In the genomic region with DNA sequence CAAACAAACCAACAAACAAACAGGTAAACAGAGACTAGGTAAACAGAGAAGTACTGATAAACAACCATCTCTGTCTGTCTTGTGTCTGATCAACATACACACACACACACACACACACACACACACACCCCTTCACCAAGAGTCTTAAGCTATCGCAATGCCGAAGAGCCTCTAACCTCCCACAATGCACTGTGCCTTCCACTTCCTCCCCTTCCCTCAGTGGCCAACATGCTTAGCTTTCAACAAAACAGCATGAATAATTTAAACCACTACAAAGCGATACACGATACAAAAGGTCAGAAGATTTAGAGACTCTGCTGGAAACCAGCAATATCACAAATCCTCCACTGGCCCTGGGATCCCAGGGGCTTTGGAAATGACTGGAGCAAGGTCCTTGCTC, we compare ENCODE assay signal across 20 mouse cellular contexts. TPM values are rescaled to one million over a fixed set of nuclear protein-coding genes. Genes with fewer than 3 reads are reported as not detected.
DNase-seq lines count a peak whose midpoint lies in the region; TF ChIP-seq lines count a peak whose summit lies in the region.
"Had no signal": no experiment of that assay in that cellular context is flagged by ENCODE, and none has a peak within 500 bp of the region (broad histone marks: within the 10 kb centered on the region; RNA-seq: fewer than 3 reads in every experiment).

No protein-coding gene starts in this region.

- dilution Hi-C loops in CH12.LX (cut with MboI; ENCODE audit: extremely low pct_ligation_motif_present, extremely low pct_unique_long_range_greater_than_20kb, low sequenced_read_pairs), result no loop called here

- no peak for TF ChIP-seq CTCF in thymus, adult 2 months (IDR thresholded peaks at IDR 0.05; ENCODE audit: borderline replicate concordance, control insufficient read depth, extremely low read depth, insufficient read depth, low read length, poor library complexity)
- no peak for TF ChIP-seq CTCF in CH12.LX (conservative IDR thresholded peaks at IDR 0.05 in 1 of 2, IDR thresholded peaks at IDR 0.05 in 1 of 2; ENCODE audit: low read depth in 2 of 2, low read length in 2 of 2)
- no peak for TF ChIP-seq CTCF in lung, adult 2 months (IDR thresholded peaks at IDR 0.05; ENCODE audit: insufficient read depth, low read length)

- peak; percentile 8 for DNase-seq in thymus, postnatal 25 days
- DNase-seq in thymus, adult 2 months, result no peak
- no peak for DNase-seq in CH12.LX (ENCODE audit: extremely low read depth)
- DNase-seq in induced T-regulatory cell, adult 2 months (ENCODE audit: low read depth), result peak; percentile 58
- no peak for DNase-seq in Muller cell, postnatal 12 days (ENCODE audit: inconsistent ontology term)
- no peak for DNase-seq in lung, adult 2 months
- DNase-seq in layer of hippocampus, adult 9-10 months (ENCODE audit: low spot score), result no peak
- DNase-seq: adrenal gland, postnatal 14 days; cerebellum, adult 9-10 months; gastrocnemius, postnatal 36 days; kidney, adult 9 months; kidney, postnatal 14 days; liver, postnatal 0 days; lung, postnatal 14 days had no signal

- H3K79me2 ChIP-seq in CH12.LX (replicated peaks; ENCODE audit: control insufficient read depth, extremely low read depth, insufficient read depth, poor library complexity, severe bottlenecking), result no peaks in the 10 kb centered on the region

- H3K27me3 ChIP-seq in thymus, adult 2 months (ENCODE audit: control insufficient read depth, insufficient read depth, low read length), result no peaks in the 10 kb centered on the region; the same call in 1 of the 2 replicates
- no peaks in the 10 kb centered on the region for H3K27me3 ChIP-seq in CH12.LX (replicated peaks)
- H3K27me3 ChIP-seq: forebrain, embryonic 15.5 days; hindbrain, embryonic 13.5 days; midbrain, embryonic 15.5 days; stomach, embryonic 15.5 days had no signal

- WGBS in thymus, adult 2 months, result 16% methylated on average over 4 of the region's 4 CpGs
- 71% methylated on average over 4 of the region's 4 CpGs for WGBS in lung, adult 2 months

- H3K9me3 ChIP-seq in CH12.LX (replicated peaks; ENCODE audit: low read length), result no peaks in the 10 kb centered on the region
- H3K9me3 ChIP-seq: embryonic facial prominence, embryonic 10.5 days; forebrain, embryonic 15.5 days; hindbrain, embryonic 13.5 days; midbrain, embryonic 15.5 days; stomach, embryonic 15.5 days had no signal

- no peak overlapping the region for H3K4me3 ChIP-seq in thymus, adult 2 months (ENCODE audit: control insufficient read depth, insufficient read depth, low read length)
- no peak overlapping the region for H3K4me3 ChIP-seq in CH12.LX (replicated peaks in 1 of 3; ENCODE audit: low read depth in 2 of 3, low read length in 2 of 3, poor library complexity in 1 of 3)
- no peak overlapping the region for H3K4me3 ChIP-seq in lung, adult 2 months (replicated peaks; ENCODE audit: extremely low read depth, low read depth, low read length)
- H3K4me3 ChIP-seq: embryonic facial prominence, embryonic 10.5 days; forebrain, embryonic 15.5 days; hindbrain, embryonic 13.5 days; megakaryocyte, embryonic 14.5 days; midbrain, embryonic 15.5 days; stomach, embryonic 15.5 days had no signal

- TF ChIP-seq RAD21 in CH12.LX (IDR thresholded peaks at IDR 0.05; ENCODE audit: low read depth, low read length), result no peak

- peaks cover 17% of the 10 kb centered on the region for H3K4me1 ChIP-seq in thymus, adult 2 months (replicated peaks; ENCODE audit: control insufficient read depth, insufficient read depth, low read length)
- peaks cover 11 to 26% of the 10 kb centered on the region in 2 experiments for H3K4me1 ChIP-seq in CH12.LX (ENCODE audit: control insufficient read depth in 1 of 2, insufficient read depth in 2 of 2)
- no peaks in the 10 kb centered on the region for H3K4me1 ChIP-seq in lung, adult 2 months (ENCODE audit: control insufficient read depth, insufficient read depth, low read length)
- H3K4me1 ChIP-seq: megakaryocyte, embryonic 14.5 days; midbrain, embryonic 15.5 days; stomach, embryonic 15.5 days had no signal

- no peak overlapping the region for H3K9ac ChIP-seq in CH12.LX (ENCODE audit: insufficient read depth, low read depth)
- H3K9ac ChIP-seq: forebrain, embryonic 15.5 days; hindbrain, embryonic 13.5 days; liver, postnatal 0 days; midbrain, embryonic 15.5 days; stomach, embryonic 15.5 days had no signal

- H3K27ac ChIP-seq in thymus, adult 2 months (ENCODE audit: control insufficient read depth, insufficient read depth, low read length), result no peak overlapping the region
- H3K27ac ChIP-seq in CH12.LX (ENCODE audit: insufficient read depth, low read depth), result no peak overlapping the region
- H3K27ac ChIP-seq: embryonic facial prominence, embryonic 10.5 days; forebrain, embryonic 15.5 days; hindbrain, embryonic 13.5 days; midbrain, embryonic 15.5 days; stomach, embryonic 15.5 days had no signal

- 0 out of 2 replicates have a peak overlapping the region, but pooled peaks have one; percentile 49 for H3K4me2 ChIP-seq in CH12.LX (ENCODE audit: insufficient read depth, low read depth, poor library complexity, severe bottlenecking)
- H3K4me2 ChIP-seq: forebrain, embryonic 15.5 days; hindbrain, embryonic 13.5 days; midbrain, embryonic 15.5 days; stomach, embryonic 15.5 days had no signal

- in situ Hi-C loops in CH12.LX (cut with MboI; ENCODE audit: low pct_ligation_motif_present, low pct_unique_long_range_greater_than_20kb, low sequenced_read_pairs), result loop anchor here (10.0 kb wide), 1 partner anchor 177 kb away; no protein-coding TSS in a partner anchor

- no peak for TF ChIP-seq EP300 in CH12.LX (IDR thresholded peaks at IDR 0.05; ENCODE audit: low read length)

- H3K36me3 ChIP-seq in thymus, adult 2 months (ENCODE audit: control insufficient read depth, insufficient read depth, low read length), result peaks cover 1% of the 10 kb centered on the region
- H3K36me3 ChIP-seq in CH12.LX (replicated peaks in 1 of 2; ENCODE audit: control insufficient read depth in 1 of 2, insufficient read depth in 1 of 2, low read length in 1 of 2), result peaks cover 1 to 6% of the 10 kb centered on the region in 2 experiments

- no peak for TF ChIP-seq POLR2A in thymus, adult 2 months (IDR thresholded peaks at IDR 0.05; ENCODE audit: control insufficient read depth, extremely low read depth, insufficient read depth, low read length, poor library complexity)
- TF ChIP-seq POLR2A in CH12.LX (IDR thresholded peaks at IDR 0.05; ENCODE audit: low read depth, low read length), result 0 out of 2 replicates have a peak, but pooled peaks have one; percentile 43
- TF ChIP-seq POLR2A in lung, adult 2 months (IDR thresholded peaks at IDR 0.05; ENCODE audit: borderline replicate concordance, extremely low read depth, low read depth, low read length), result no peak

TF ChIP-seq in CH12.LX, 34 proteins besides CTCF, POLR2A, EP300 and RAD21:
- TF ChIP-seq MAX (IDR thresholded peaks at IDR 0.05; ENCODE audit: low read length) (peak; percentile 40; the same call in 1 of the 2 replicates), ETS1 (conservative IDR thresholded peaks at IDR 0.05; ENCODE audit: low read depth, low read length) (no peak), TCF12 (IDR thresholded peaks at IDR 0.05; ENCODE audit: low read depth, low read length) (no peak; the same call in 1 of the 2 replicates), ZMIZ1 (IDR thresholded peaks at IDR 0.05; ENCODE audit: low read depth, low read length) (no peak), POLR2AphosphoS2 (IDR thresholded peaks at IDR 0.05; ENCODE audit: low read depth, low read length) (no peak), ELF1 (IDR thresholded peaks at IDR 0.05; ENCODE audit: low read depth, low read length) (peak; percentile 56), KAT2A (IDR thresholded peaks at IDR 0.05; ENCODE audit: insufficient replicate concordance, low read length) (no peak), SMC3 (IDR thresholded peaks at IDR 0.05; ENCODE audit: low read depth, low read length) (no peak), MXI1 (IDR thresholded peaks at IDR 0.05; ENCODE audit: low read depth, low read length) (peak; percentile 41; the same call in 1 of the 2 replicates), MAFK (IDR thresholded peaks at IDR 0.05; ENCODE audit: insufficient replicate concordance, low read length) (no peak), NELFE (IDR thresholded peaks at IDR 0.05; ENCODE audit: low read depth, low read length) (no peak), ZNF384 (IDR thresholded peaks at IDR 0.05; ENCODE audit: low read depth, low read length) (no peak), PAX5 (IDR thresholded peaks at IDR 0.05; ENCODE audit: low read length) (no peak), USF1 (IDR thresholded peaks at IDR 0.05; ENCODE audit: low read depth, low read length) (no peak), JUND (conservative IDR thresholded peaks at IDR 0.05; ENCODE audit: low read depth, low read length) (no peak), SIN3A (IDR thresholded peaks at IDR 0.05; ENCODE audit: low read length) (no peak), MAZ (IDR thresholded peaks at IDR 0.05; ENCODE audit: low read depth, low read length) (no peak), TBP (conservative IDR thresholded peaks at IDR 0.05; ENCODE audit: low read depth, low read length) (no peak), BHLHE40 (IDR thresholded peaks at IDR 0.05; ENCODE audit: low read depth, low read length) (no peak), MEF2A (IDR thresholded peaks at IDR 0.05; ENCODE audit: borderline replicate concordance, low read depth, low read length) (0 out of 2 replicates have a peak, but pooled peaks have one; percentile 6), CHD1 (IDR thresholded peaks at IDR 0.05; ENCODE audit: low read depth, low read length) (no peak), NRF1 (IDR thresholded peaks at IDR 0.05; ENCODE audit: low read depth, low read length) (no peak), GABPA (IDR thresholded peaks at IDR 0.05; ENCODE audit: insufficient replicate concordance, low read depth, low read length) (no peak), ZKSCAN1 (IDR thresholded peaks at IDR 0.05; ENCODE audit: borderline replicate concordance, low read depth, low read length) (no peak)
TF ChIP-seq in CH12.LX: peak in this region for 4.

RNA-seq across cellular contexts. Expression of a gene that starts 14.8 kb away (rescaled TPM):
- polyA plus RNA-seq in thymus, adult 2 months (2012; rRNA removed), result 21.5 and 23.9 TPM in 2 replicates
- total RNA-seq in CH12.LX (2012; rRNA removed) (25.0 and 27.6 TPM in 2 replicates), CH12.LX (2014; rRNA removed) (10.0 and 11.2 TPM in 2 replicates)
- 15.0 and 17.0 TPM in 2 replicates for polyA plus RNA-seq in CH12.LX (2012; ENCODE audit: insufficient read length, low read depth)
- 32.0 and 43.8 TPM in 2 replicates for polyA plus RNA-seq in lung, adult 2 months (2012; rRNA removed)

Comparison
In these comparisons a context has a peak if more than half of its experiments do, and no peak if none do; other contexts are left out.
1. DNase-seq: peak in thymus, postnatal 25 days (single experiment) and induced T-regulatory cell, adult 2 months (single experiment); none in thymus, adult 2 months (single experiment), CH12.LX (single experiment), Muller cell, postnatal 12 days (single experiment), lung, adult 2 months (single experiment) and layer of hippocampus, adult 9-10 months (single experiment).